Mouse (Mus musculus) cerebellum, adult 11-12 months (tissue): ENCODE data around the gene Pdlim4.
A peak's percentile ranks its signal among the peaks of the same experiment; 100 is the strongest.

Experiments used
- DNase-seq: peaks from one replicate; pipeline ENCODE4 v3.0.0; 2022

Pdlim4 gene

DNA sequence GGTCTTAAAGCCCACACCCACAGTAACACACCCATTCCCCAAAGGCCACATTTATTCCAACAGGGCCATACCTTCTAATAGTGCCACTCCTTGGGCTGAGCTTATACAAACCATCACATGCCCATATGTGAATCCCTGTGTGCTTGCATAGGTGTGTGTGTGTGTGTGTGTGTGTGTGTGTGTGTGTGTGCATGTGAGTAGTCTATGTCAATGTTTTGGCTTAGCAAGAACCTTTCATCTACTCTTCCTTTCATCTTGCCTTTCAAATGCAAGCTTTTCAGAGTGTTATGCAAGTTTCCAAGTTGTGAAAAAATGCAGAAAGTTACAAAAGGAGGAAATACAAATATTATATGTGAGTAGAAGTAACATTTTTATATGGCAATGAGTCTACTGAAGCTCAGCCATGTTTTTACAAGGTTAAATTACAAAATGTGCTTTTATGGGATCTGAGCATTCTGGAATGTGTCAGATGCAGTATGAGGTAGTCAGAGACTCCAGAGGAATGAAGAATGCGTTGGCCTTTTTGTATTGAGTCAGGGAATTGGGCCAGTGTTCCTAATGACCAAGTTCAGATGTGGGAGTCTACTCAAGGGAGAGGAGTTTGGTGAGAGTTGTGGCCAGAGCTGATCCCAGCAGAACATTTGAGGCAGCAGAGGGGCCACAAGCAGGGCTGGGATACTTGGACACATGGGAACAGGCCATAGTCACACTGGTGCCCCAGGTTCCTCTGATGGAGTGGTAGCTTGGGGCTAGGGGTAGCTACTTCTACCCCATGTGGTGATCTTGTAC, 21.5 kb upstream of the Pdlim4 start:
- DNase-seq, result no peak

DNA sequence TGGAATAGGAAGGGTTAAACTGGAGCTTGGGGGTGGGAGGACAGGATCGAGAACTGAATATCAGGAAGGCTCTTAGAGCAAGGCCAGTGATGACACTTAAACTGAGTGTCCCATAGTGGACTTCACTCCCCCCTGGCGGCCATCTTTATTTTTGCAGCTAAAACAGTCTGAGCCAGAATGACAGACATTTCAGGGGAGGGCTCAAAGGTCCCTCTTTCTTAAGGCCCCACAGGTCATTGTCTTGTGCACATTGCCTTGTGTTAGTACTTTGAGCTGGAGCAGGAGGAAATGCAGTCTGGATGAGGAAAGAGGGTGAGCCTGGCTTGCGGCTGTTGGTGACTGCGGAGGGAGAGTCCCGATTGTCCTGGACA, 20.1 kb upstream of the Pdlim4 start:
- peak; percentile 67 for DNase-seq

DNA sequence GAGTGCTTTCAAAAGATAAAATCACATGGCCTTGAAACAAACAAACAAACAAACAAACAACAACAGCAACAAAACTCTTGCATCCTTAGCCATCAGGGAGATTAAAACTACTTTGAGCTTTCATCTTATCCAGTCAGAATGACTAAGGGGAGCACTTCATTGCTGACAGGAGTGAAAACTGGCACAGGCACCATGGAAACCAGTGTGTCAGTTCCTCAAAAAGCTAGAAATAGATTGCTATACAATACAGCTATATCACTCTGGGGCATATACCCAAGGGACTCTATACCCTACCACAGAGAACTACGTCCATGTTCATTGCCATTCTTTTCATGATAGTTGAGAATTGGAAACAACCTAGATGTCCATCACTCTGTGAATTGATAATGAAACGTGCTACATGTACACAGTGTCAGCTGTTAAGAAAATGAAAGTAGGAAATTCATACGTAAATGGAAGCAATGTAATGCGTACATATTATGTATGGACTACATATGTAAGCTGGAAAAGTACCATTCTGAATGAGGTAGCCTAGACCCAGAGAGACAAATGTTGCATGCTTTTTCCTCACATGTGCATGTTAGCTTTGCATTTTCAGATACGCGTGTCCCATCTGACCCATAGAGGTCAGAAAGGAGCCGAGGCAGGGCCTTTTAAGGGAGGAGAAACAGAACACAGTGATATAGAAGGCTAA, 19.6 kb upstream of the Pdlim4 start:
- no peak for DNase-seq

DNA sequence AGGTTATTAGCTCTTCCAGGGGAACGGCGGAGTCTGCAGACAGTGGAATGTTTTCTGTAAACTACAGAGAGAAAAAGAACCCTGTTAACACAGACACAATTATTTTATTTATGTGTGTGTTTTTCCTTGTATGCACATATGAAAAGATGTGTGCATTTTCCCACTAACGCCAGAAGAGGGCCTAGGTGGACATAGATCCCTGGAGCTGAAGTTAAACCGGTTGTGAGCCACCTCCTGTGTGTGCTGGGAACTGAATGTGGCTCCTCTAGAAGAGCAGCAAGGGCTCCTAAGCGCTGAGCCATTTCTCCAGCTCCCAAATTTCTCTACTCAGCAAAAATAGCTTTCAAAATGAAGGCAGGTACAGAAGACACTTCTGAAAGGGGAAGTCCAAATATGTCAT, 17.0 kb upstream of the Pdlim4 start:
- DNase-seq, result no peak

DNA sequence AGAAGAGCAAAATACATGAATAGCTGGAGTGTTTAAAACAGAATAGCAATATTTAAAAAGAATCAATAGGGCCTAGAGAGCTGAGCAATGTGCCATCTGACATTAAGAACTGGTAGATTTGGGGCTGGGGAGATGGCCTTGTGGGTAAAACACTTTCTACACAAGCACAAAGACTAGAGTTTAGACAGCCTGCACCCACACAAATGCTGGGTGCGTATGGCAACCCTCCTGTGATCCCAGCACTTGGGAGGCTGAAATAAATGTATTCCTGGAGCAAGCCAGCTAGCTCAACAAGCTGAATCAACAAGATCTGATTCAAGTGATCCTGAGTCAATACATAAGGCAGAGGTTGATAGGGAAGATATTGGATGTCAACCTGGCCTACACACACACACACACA, 16.2 kb upstream of the Pdlim4 start:
- DNase-seq, result no peak

DNA sequence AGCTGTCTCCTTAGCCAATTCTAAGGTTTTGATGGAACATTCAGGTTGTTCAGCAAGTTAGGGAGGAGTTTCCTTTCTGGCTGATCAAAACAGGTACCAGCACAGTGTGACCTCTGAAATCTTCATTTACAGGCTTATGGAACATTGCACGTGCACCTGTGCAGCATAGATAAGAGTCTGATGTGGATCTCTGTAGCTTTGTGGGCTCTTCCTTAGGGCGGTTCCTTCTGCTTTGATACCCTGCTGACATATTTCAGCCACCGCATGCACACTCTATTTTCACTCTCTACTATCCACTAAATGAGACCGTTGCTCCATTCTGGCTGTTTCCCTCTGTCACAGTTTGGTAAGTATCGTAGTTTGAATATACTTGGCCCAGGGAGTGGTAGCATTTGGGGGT, 13.9 kb upstream of the Pdlim4 start:
- DNase-seq, result no peak

DNA sequence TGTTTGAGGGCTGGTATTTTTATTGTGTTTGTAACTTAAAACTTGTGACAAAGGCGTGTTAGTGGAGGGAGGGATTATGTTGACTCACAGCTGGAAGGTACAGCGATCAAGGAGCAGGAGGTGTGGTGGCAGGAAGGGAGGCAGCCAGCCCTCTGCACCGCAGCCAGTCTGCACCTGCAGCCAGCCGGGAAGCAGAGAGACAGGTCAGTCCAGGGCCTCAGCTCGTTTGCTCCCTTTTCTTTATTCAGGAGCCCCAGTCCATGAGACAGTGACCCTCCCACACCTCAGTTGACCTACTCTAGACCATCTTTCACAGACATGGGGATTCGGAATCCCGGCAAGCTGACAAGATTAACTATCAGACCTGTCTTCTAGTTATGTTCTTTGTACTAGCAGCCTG, 11.6 kb upstream of the Pdlim4 start:
- DNase-seq, result no peak

DNA sequence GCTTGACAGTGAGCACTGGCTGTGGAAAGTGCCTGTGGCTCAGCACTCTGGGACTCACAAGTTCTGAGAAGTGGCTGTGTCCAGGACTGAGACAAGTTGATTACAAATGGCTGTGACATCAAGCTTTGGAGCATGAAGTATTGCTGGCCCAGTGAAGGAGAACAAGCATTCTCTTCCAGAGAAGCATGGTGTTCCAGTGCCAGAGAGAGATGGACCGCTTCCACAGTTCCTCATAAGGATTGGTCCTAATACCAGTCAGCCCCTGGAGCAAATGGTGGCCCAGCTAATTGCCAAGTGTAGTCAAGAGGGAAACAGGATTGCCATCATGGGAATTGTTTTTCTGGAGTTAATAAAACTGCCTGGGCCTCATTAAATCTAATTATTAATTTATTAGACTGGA, 7.3 kb upstream of the Pdlim4 start:
- DNase-seq, result no peak

DNA sequence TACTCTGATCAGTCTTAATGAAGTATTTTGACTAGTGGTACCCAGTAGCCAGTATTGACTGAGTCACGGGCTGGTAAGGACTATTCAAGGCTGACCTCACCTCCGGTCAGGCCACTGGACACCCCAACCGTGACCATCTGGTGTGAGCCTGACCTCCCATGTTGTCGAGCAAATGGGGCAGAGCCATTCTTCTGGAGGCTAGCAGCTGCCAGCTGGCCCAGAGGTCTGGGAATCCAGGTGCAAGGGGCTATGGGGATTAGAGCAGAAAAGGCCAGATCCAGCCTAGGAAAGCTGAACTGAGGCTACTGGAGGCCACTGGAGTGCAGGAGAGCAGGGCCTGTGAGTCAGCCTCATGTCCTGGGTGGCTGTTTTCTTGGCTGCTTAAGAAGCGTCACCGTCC, 6.5 kb upstream of the Pdlim4 start:
- no peak for DNase-seq

DNA sequence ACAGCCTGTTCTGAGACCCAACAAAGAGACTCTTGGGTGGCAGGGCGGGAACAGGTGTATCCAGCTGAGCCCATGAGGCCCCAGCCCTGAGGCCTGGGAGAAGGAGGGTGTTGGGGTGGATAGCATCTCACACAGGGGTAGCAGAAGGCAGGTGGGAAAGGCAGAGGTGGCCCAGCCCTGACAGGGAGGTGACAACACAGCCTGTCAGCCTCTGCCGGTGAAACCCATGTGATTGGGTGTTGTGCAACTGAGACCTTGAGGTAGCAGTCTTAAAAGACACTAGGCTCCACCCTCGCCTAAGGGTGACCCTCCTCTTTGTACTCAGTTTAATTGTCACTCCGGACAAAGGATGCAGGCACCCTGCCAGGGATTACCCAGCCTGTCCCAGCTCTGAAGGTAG, 4.5 kb upstream of the Pdlim4 start:
- no peak for DNase-seq

DNA sequence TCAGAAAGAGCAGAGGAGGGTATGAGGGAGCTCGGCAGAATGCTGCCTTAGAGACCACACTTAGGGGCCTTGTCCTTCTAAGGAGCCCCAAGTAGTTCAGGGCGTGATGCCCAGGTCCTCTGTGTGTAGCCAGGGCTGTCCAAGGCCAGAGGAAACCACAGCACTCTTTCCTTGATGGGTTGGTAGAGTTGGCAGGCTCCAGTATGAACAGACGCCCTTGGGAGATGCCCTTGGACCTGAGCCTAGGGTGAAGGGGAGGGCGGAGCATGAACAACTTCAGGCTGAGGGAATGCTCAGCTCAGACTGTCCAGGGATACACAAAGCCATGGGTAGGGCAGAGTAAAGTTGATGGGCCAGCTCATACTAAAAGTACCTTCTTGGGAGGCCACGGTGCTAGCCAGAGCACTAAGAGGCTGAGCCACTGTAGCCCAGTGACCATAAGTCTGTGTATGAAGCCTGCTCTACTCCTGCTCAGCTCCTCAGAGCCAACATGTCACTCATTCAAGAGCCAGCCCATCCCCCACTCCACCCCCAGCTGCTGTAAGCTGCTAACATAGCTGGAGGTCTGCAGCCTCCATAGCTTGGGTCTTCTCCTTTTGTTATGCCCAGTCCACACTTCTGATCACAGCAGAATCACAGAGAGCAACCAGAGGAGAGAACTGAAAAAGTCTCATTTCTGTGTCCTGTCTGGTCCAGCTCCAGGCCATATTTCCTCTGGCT, 3.1 kb upstream of the Pdlim4 start:
- peak; percentile 69 for DNase-seq

DNA sequence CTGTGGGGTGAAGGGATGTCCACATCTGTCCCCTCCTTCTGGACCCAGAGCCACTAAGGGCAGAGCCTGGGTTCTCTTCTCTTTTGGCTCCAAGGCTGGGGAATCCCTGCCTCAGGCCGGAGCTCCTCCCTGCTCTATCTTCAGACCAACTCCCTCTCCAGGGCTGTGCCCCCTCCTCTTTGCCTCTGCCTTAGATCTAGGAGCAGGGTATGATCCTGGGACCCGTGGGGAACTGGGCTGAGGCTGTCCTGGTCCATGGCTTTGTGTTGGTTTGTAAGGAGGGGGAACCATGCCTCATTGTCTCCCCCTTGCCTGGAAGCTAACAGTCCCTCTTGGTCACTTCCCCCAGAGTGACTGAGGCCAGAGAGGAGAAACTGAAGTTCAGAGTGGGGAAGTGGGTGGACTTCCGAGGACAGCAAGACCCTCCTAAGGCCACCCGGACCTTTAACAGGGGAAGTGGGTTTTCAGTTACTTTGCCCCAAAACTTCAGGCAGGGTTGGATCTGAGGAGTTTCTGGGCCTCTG, 756 bp downstream of the Pdlim4 start:
- DNase-seq, result no peak

DNA sequence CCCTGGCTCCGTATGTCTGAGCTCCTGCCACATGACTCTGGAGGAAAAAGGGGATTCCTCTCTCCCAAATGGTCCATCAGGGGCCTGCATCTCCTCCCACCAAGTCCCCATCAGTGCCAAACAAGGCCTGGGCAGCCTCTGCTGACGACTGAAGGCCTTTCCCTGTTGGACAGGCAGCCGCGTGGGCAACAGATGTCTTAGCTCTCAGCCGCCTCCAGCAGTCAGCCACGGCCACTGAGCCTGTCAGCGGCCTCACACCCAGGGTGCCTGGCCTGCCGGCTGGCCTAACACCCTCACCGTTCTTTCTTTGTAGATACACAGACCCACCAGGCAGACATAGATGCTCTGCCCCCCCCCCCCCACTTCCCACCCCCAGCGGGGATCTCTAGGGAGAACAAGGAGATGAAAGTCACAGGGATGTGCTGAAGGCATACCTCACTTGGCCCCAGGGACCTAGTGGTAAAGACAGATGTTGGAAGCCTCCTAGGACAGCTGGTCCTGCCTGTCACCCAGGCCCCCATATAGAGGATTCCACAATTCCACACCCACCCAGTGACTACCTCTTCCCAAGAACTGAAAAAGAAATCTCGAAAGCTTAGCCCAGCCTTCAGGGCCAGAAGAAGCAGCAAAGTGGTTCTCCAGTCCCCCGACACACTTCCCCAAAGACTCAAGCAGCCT, 1.4 kb downstream of the Pdlim4 start:
- no peak for DNase-seq

DNA sequence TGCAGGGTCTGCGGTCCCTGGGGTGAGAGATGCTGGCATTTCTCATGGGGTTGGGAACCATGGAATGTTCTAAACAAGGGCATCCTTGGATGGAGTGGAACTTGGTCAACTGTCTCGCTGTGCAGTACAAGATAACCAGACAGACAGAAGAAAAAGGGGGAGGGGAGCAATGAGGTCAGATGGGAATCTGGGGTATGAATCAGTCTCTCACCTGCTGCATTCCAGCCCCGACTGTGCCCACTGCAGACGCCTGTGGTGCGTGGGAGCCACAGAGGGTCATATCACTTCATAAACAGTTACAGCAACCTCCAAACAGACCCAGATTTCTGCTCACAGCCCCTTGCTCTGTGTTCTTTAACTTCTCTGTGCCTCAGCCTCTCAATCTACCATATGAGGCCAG, 2.4 kb downstream of the Pdlim4 start:
- DNase-seq, result no peak

DNA sequence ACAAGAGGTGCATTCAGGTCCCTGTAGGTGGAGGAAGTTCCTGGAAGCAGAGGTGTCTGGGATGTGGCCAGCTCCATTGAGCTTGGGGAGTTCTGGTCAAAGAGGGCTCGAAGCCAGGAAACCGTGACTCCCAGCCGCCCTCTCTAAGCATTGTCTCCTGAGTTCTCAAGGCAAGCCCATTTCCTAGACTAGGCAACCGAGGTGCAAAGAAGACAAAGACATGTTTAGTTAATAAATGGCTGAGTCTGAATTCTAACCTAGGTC, 3.0 kb downstream of the Pdlim4 start:
- no peak for DNase-seq

DNA sequence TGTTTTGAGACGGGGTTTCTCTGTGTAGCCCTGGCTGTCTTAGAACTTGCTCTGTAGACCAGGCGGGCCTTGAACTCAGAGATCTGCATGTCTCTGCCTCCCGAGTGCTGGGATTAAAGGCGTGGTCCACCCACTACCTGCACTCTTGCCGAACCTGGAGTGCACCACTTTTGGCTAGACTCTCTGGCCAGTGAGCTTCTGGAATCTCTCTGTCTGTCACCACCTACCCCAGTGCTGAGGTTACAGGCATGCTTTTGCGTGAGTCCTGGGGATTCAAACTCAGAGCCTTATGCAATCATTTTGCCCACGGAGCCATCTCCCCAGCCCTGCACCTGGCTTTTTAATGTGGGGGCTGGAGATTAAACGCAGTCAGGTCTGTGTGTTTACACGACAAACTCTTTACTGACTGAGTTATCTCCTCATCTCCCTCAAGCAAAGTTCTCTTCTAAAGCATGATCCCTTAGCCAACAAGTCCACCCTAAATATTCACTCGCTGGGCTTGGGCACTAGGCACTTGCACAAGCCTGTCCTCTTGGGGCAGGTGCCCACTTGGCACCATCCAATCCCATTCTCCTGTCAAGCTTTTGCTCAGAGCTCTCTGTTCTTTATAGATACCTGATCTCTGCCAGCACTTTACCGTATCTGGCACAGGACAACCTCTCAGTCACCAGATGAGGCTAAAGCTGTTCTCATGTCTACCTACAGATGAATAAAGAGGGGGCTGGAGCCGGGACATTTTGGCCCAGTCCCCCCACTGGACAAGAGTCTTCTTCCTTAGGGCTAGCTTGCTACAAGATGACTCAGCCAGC, 3.5 kb downstream of the Pdlim4 start:
- no peak for DNase-seq

DNA sequence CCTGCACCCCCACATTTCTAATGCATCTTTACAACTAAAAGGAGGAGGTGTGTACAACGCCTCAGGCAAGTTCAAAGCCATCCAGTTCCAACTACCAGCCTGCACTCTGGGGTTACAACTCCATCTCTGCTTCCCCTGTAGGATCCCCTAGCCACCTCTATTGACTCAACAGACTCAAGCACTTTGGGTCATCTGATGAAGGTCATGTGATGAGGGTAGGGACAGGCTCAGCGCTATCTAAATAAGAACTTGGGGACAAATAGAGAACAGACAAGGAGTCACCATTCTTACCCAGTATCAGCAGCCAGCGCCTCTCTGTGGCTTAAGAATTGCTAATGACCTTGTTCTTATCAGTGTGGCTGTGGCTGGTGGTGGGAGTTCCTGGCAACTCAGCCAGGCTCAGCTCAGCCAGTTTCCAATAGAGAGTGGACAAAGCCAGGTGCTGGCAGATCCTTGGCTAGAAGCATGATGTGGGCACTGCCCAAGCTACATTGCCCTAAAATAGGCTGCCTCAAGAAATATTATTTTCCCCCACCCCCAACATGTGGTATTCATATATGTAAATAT, 4.3 kb downstream of the Pdlim4 start:
- no peak for DNase-seq

DNA sequence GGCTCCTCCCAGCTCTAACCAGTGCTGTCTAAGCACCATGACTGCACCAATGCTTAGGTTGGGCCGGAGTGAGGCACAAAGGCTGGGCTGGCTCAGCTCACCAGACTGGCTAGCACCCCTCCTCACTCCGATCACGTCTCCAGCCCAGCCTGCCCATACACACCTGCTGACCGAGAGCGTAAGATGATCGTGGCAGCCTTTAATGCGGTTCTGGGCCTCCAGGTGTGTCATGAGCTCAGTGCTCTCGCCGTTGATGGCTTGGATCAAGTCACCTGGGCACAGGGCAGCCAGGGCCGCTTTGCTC, 5.4 kb downstream of the Pdlim4 start:
- no peak for DNase-seq

DNA sequence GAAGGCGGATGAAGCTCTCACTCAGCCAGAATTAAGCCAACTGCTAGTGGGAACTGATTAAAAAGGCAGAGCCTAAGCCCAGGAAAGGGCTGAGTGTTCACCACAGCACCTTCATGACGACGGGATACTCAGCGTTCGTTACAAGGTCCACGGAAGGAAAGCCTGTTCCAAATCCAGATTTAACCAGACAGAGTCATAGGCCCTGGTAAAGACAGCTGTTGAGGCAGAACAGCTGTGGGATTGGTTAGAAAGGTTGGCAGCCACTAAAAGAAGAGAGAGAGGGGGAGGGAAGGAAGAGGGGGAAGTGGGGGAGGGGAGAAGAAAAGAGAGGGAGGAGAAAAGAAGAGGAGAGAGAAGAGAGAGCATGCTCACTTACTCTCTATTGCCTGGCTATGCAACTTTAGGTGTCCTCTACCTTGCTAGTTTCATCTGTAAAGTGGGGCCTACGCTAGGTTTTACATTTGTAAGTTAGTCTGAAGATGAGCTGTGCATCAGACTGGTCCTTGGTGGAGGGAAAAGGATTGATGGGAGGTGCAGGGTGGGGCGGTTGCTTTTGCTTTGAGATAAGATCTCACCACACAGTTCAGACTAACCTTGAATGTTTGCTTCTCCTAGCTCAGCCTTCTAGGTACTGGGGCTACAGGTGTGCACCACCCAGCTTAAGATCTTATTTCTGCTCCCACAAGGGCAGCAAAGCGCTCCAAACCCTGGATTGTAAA, 5.9 kb downstream of the Pdlim4 start:
- DNase-seq, result no peak

DNA sequence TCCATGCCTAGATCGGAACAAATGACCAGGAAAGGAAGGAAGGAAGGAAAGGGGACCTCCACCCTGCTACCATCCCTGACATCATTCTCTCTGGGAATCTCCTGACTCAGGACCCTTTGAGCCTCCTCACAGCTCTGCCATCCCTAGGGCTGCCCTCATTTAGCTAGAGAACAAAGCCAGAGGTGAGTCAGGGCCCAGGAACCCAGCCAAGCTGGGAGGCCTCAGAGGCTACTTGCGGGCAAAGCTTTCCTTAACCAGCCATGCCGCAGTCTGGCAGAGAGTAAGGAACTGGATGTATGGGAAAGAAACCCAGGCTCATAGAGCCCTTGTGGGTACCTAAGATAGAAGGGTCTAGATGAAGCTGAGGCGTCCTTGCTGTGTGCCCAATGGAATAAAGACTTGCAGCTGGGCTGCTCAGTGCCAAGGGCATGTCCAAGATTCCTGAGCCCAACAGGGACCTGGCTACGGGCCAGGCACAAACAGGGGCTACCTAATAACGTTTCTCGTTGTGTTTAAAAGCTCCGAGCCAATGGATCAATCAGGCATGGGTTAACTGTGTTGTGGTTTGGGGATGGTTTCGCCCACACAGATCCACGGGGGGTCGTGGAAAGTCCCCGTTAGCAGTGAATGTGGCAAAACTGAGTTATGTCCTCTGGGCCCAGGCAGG, 6.6 kb downstream of the Pdlim4 start:
- DNase-seq, result no peak

DNA sequence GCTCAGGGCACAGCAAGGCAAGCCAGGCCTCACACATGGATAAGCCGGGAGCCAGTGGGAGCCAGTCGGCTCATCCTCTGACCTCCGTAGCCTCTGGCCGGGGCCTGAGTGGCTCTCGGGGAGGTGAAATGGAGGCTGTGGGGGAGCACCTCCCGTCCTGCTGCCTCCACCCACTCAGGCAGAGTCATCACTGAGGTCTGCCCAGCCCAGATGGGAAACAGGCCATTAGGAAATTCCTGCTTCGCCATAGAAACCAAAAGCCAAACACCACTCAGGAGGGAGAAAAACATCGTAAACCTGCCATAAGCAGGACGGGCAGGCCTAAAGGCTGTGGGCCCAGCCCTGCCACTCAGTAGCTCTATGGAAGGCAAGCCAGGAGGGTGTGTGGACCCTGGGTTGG, 8.5 kb downstream of the Pdlim4 start:
- no peak for DNase-seq
